Mouse (Mus musculus): ENCODE measurements around the gene Spink2. TPM values are rescaled to one million over a fixed set of nuclear protein-coding genes. Genes with fewer than 3 reads are reported as not detected.

Spink2 gene
- polyA plus RNA-seq, 1 experiment: not detected

DNA sequence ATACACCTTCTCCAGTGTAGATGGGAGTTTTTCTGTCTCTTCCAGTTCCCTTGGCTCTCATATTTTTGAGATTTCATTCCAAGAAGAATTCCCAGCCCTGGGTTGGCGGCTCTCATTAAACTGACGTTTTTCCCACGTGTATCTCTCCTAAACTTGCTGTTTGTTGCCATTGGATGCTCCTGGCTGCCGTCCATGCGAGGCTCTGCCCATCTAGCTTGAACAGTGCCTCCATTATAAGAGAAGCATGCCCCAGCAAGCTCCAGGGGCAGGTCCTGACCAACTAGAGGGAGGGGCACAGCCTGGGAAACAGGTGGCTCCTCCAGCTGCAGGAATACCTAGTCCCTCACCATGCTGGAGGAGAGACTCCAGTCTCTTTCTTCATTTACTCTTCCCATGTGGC, 54.3 kb downstream of the Spink2 start:
- Histone ChIP-seq H3K27me3 (ENCODE audit: control insufficient read depth, insufficient read depth, insufficient read length) (no peaks in the 10 kb centered on the region), H3K79me3 (ENCODE audit: low read depth) (no peaks in the 10 kb centered on the region), H3K4me3 (ENCODE audit: insufficient read depth, poor library complexity, severe bottlenecking) (no peak overlapping the region), H3K36me3 (ENCODE audit: control insufficient read depth, insufficient read depth) (no peaks in the 10 kb centered on the region), H3ac (ENCODE audit: control insufficient read depth, insufficient read length, low read depth) (no peak overlapping the region), H3K79me2 (ENCODE audit: control insufficient read depth, insufficient read depth) (no peaks in the 10 kb centered on the region)
- TF ChIP-seq USF1 (IDR thresholded peaks at IDR 0.05; ENCODE audit: low read depth) (no peak), MYOD1 (IDR thresholded peaks at IDR 0.05; ENCODE audit: control insufficient read depth, insufficient read length, low read depth) (no peak), MAX (IDR thresholded peaks at IDR 0.05) (no peak), FOSL1 (IDR thresholded peaks at IDR 0.05; ENCODE audit: insufficient read depth, low read length, poor library complexity, severe bottlenecking) (no peak), CEBPB (IDR thresholded peaks at IDR 0.05; ENCODE audit: low read depth) (no peak)

DNA sequence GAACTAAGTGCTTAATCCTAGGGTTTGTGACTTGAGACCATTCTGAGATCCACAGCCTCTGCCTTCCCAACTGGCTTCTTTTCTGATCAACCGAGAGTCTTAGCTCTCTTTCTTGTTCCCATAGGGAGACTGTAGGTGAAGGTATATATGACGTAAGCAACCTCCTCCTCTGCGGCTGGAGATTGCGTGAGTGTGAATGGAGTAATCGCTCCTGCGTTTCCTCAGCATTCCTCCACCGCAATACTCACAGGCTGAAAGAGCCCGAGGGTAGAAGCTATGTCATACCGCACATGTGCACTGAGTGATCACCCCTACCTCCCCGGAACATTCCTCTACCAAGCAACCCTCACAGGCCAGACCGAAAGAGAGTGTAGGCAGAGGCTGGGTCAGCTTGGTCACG, 55.7 kb downstream of the Spink2 start:
- Histone ChIP-seq H3K4me3 (ENCODE audit: insufficient read depth, poor library complexity, severe bottlenecking) (no peak overlapping the region), H3K79me2 (ENCODE audit: control insufficient read depth, insufficient read depth) (no peaks in the 10 kb centered on the region), H3ac (ENCODE audit: control insufficient read depth, insufficient read length, low read depth) (no peak overlapping the region), H3K79me3 (ENCODE audit: low read depth) (no peaks in the 10 kb centered on the region), H3K36me3 (ENCODE audit: control insufficient read depth, insufficient read depth) (no peaks in the 10 kb centered on the region), H3K27me3 (ENCODE audit: control insufficient read depth, insufficient read depth, insufficient read length) (no peaks in the 10 kb centered on the region)
- TF ChIP-seq MYOD1 (IDR thresholded peaks at IDR 0.05; ENCODE audit: control insufficient read depth, insufficient read length, low read depth) (no peak), FOSL1 (IDR thresholded peaks at IDR 0.05; ENCODE audit: insufficient read depth, low read length, poor library complexity, severe bottlenecking) (no peak), MAX (IDR thresholded peaks at IDR 0.05) (no peak), CEBPB (IDR thresholded peaks at IDR 0.05; ENCODE audit: low read depth) (no peak)

Other genes with a start within 250 kb of the Spink2 start
- gene Srp72, start 236.8 kb downstream of the Spink2 start, polyA plus RNA-seq (2012; fragmentation: generic; extraction: Trizol): 47.1 TPM
- gene Arl9, start 207.4 kb downstream of the Spink2 start, polyA plus RNA-seq (2012; fragmentation: generic; extraction: Trizol): not detected
- not detected for gene Thegl, start 195.4 kb downstream of the Spink2 start, polyA plus RNA-seq (2012; fragmentation: generic; extraction: Trizol)
- 0.15 TPM for gene Hopx, start 96.3 kb downstream of the Spink2 start, polyA plus RNA-seq (2012; fragmentation: generic; extraction: Trizol)
- 7.1 TPM for gene Rest, start 54.0 kb upstream of the Spink2 start, polyA plus RNA-seq (2012; fragmentation: generic; extraction: Trizol)
- 33.4 TPM for gene Noa1, start 98.6 kb upstream of the Spink2 start, polyA plus RNA-seq (2012; fragmentation: generic; extraction: Trizol)
- 24.3 TPM for gene Polr2b, start 98.7 kb upstream of the Spink2 start, polyA plus RNA-seq (2012; fragmentation: generic; extraction: Trizol)
- gene Igfbp7, start 196.6 kb upstream of the Spink2 start, polyA plus RNA-seq (2012; fragmentation: generic; extraction: Trizol): 402 TPM